Mouse (Mus musculus): ENCODE data around the gene Prmt2.

DNA sequence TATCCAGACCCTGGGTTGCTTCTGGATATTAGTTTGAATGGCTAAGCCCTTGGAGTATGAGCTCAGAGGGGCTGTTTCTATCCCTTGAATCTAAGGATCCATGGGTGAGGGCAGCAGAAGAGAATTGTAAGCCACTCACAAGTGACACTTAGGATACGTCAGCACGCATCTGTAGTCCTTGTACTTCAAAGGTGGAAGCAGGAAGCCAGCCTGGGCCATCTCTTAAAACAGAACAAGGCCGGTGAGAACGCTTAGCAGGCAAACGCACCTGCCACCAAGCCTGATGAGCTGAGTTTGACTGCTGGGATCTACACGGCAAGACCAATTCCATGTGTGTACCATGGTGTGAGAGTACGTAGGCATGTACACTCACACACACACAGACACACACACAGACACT is 19.6 kb upstream of the Prmt2 start:
- TF ChIP-seq CTCF (IDR thresholded peaks at IDR 0.05; ENCODE audit: low read depth): no peak
- TF ChIP-seq EP300 (IDR thresholded peaks at IDR 0.05; ENCODE audit: low read depth): no peak

Measured in liver, postnatal 0 days (tissue).